Mouse (Mus musculus): ENCODE measurements at regions not wholly inside any gene's neighbourhood (a gene's known extent, or its start where the extent isn't known, plus 50 kb on each side); places are given as distances from the start of the nearest gene placed in this dataset.

DNA sequence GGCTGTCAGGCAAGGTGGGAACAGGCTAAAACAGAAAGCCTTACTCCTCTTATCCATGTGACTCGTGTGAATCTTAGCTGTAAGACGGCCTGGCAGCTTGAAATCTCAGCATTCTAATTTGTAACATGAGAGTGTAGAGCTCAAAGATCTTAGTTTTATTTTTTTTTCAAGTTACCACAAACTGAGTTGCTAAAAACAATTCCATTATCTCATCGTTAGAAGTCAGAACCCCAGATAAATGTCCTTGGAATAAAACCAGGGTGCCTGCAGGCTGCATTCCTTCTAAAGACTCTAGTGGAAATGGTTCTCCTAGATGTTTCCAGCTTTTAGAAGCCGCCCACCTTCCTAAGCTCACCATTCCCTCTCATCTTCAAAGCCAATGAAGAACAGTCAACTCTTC is 283.4 kb downstream of the Gja1 start:
- Histone ChIP-seq H3K4me3 (ENCODE audit: low read depth, low read length) (no peak overlapping the region), H3K4me1 (ENCODE audit: control insufficient read depth, insufficient read depth, insufficient read length, low read length) (no peaks in the 10 kb centered on the region), H3K27me3 (ENCODE audit: control insufficient read depth, insufficient read depth, low read length) (no peaks in the 10 kb centered on the region), H3K36me3 (ENCODE audit: control insufficient read depth, insufficient read depth, low read length) (no peaks in the 10 kb centered on the region), H3K27ac (ENCODE audit: insufficient read depth, low read depth, low read length) (no peak overlapping the region)
- TF ChIP-seq POLR2A (IDR thresholded peaks at IDR 0.05; ENCODE audit: low read depth, low read length) (no peak), CTCF (IDR thresholded peaks at IDR 0.05; ENCODE audit: extremely low read depth, insufficient read length, insufficient replicate concordance, low read depth, low read length) (no peak)
- 71% methylated on average over 4 of the region's 4 CpGs for WGBS

DNA sequence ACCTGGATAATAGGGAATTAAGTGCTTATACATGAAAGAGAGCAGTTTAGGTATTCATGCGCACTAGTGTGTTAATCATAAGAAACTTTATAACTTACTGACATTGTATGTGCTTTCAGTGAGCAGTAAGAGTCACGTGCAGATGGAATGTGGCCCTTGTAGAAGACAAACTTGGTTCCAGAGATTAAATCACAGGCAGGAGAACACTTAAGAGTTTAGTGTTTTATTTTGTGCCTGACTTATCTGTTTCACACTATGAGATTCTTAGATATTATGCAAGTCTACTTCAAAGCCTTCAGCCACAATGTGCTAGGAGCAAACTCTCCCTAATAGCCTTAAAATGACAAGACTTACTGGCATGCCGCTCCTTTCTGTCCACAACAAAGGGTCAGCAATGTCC is 296.8 kb downstream of the Gja1 start:
- Histone ChIP-seq H3K27me3 (ENCODE audit: control insufficient read depth, insufficient read depth, low read length) (no peaks in the 10 kb centered on the region), H3K4me1 (ENCODE audit: control insufficient read depth, insufficient read depth, insufficient read length, low read length) (no peaks in the 10 kb centered on the region), H3K4me3 (ENCODE audit: low read depth, low read length) (no peak overlapping the region), H3K36me3 (ENCODE audit: control insufficient read depth, insufficient read depth, low read length) (no peaks in the 10 kb centered on the region), H3K27ac (ENCODE audit: insufficient read depth, low read depth, low read length) (no peak overlapping the region)
- TF ChIP-seq CTCF (IDR thresholded peaks at IDR 0.05; ENCODE audit: extremely low read depth, insufficient read length, insufficient replicate concordance, low read depth, low read length) (no peak), POLR2A (IDR thresholded peaks at IDR 0.05; ENCODE audit: low read depth, low read length) (no peak)
- WGBS = 72% methylated on average over 3 of the region's 3 CpGs

- Histone ChIP-seq H3K4me3 (ENCODE audit: low read depth, low read length) (no peak overlapping the region), H3K27me3 (ENCODE audit: control insufficient read depth, insufficient read depth, low read length) (no peaks in the 10 kb centered on the region), H3K27ac (ENCODE audit: insufficient read depth, low read depth, low read length) (no peak overlapping the region), H3K36me3 (ENCODE audit: control insufficient read depth, insufficient read depth, low read length) (no peaks in the 10 kb centered on the region), H3K4me1 (ENCODE audit: control insufficient read depth, insufficient read depth, insufficient read length, low read length) (no peaks in the 10 kb centered on the region)
- WGBS = 81% methylated on average over 3 of the region's 3 CpGs
- TF ChIP-seq POLR2A (IDR thresholded peaks at IDR 0.05; ENCODE audit: low read depth, low read length) (no peak), CTCF (IDR thresholded peaks at IDR 0.05; ENCODE audit: extremely low read depth, insufficient read length, insufficient replicate concordance, low read depth, low read length) (no peak)
Observed at GRCm38 (mm10) chr10:56682901-56683300, 305.8 kb downstream of the Gja1 start.

DNA sequence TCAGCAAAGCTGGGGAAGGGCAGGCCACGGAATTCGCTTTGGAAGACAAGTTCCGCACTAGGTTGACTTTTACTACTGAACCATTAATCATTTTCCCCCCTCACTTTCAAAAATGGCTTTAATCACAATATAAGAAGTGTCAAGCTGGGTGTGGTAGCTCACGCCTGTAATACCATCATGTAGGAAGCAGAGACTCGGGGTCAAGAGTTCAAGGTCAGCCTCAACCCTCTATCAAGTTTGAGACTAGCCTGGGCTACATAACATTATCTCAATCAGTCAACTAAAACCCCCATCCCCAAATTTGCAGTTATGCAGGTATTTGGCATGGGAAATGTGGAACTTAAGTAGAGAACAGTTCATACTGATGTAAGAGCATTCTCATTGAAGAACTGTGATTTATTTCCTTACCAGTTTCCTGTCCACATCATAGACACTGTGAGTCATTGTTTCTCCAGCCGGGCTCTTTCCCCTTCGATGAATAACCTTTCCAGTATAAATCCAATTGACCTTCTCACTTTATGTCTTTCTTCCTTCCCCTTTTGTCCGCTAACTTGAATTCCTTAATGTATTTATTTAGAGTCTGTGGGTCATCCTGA is 308.6 kb downstream of the Gja1 start:
- Histone ChIP-seq H3K4me1 (ENCODE audit: control insufficient read depth, insufficient read depth, insufficient read length, low read length) (no peaks in the 10 kb centered on the region), H3K27me3 (ENCODE audit: control insufficient read depth, insufficient read depth, low read length) (no peaks in the 10 kb centered on the region), H3K27ac (ENCODE audit: insufficient read depth, low read depth, low read length) (no peak overlapping the region), H3K36me3 (ENCODE audit: control insufficient read depth, insufficient read depth, low read length) (no peaks in the 10 kb centered on the region), H3K4me3 (ENCODE audit: low read depth, low read length) (no peak overlapping the region)
- TF ChIP-seq POLR2A (IDR thresholded peaks at IDR 0.05; ENCODE audit: low read depth, low read length) = no peak
- no peak for TF ChIP-seq CTCF (IDR thresholded peaks at IDR 0.05; ENCODE audit: extremely low read depth, insufficient read length, insufficient replicate concordance, low read depth, low read length)
- 77% methylated on average over 8 of the region's 8 CpGs for WGBS

DNA sequence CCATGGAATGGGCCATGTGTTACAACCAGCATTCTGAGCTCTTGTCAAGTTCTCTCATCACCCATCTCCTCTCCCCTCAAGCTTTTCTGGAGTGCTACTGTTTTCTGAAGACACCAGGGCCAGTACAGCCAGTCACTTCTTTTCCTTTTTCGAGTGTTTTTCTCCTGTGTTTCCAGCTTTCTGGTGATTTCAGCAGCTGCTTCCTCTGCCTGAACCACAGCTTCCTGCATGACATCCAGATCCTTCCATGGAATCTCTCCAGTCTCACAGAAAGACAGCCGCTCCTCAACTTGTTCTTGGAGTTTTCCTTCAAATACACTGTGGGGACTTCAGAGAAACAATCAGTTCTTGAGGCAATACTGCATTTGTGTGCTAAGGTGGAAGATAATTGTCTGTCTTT is 314.3 kb downstream of the Gja1 start:
- Histone ChIP-seq H3K4me3 (ENCODE audit: low read depth, low read length) (no peak overlapping the region), H3K27ac (ENCODE audit: insufficient read depth, low read depth, low read length) (no peak overlapping the region), H3K4me1 (ENCODE audit: control insufficient read depth, insufficient read depth, insufficient read length, low read length) (no peaks in the 10 kb centered on the region), H3K36me3 (ENCODE audit: control insufficient read depth, insufficient read depth, low read length) (no peaks in the 10 kb centered on the region), H3K27me3 (ENCODE audit: control insufficient read depth, insufficient read depth, low read length) (no peaks in the 10 kb centered on the region)
- 48% methylated on average over 2 of the region's 2 CpGs for WGBS
- no peak for TF ChIP-seq POLR2A (IDR thresholded peaks at IDR 0.05; ENCODE audit: low read depth, low read length)
- no peak for TF ChIP-seq CTCF (IDR thresholded peaks at IDR 0.05; ENCODE audit: extremely low read depth, insufficient read length, insufficient replicate concordance, low read depth, low read length)

DNA sequence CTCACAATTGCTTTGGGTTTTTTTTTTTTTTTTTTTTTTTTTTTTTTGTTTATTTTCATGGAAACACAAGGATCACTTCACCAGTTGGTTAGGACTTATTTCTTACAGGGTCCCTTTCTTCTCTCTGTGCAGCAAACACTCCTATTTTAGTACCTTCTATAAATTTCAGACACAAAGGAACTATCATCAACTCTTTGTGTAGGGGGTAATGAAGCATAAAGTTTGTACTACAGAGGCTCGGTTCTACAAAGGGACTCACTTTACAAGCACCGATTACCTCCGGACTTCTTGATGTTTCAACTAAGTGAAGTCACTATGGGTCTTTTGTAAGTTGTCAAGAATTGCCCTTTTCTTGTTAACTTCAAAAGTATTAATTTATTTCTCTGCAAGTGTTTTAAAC is 318.0 kb downstream of the Gja1 start:
- TF ChIP-seq CTCF (IDR thresholded peaks at IDR 0.05; ENCODE audit: extremely low read depth, insufficient read length, insufficient replicate concordance, low read depth, low read length) (no peak), POLR2A (IDR thresholded peaks at IDR 0.05; ENCODE audit: low read depth, low read length) (no peak)
- H3K36me3 ChIP-seq (ENCODE audit: control insufficient read depth, insufficient read depth, low read length) = no peaks in the 10 kb centered on the region
- no peaks in the 10 kb centered on the region for H3K4me1 ChIP-seq (ENCODE audit: control insufficient read depth, insufficient read depth, insufficient read length, low read length)
- 79% methylated on average over 3 of the region's 3 CpGs for WGBS
- H3K27ac ChIP-seq (ENCODE audit: insufficient read depth, low read depth, low read length) = no peak overlapping the region
- H3K4me3 ChIP-seq (ENCODE audit: low read depth, low read length) = no peak overlapping the region
- H3K27me3 ChIP-seq (ENCODE audit: control insufficient read depth, insufficient read depth, low read length) = no peaks in the 10 kb centered on the region

DNA sequence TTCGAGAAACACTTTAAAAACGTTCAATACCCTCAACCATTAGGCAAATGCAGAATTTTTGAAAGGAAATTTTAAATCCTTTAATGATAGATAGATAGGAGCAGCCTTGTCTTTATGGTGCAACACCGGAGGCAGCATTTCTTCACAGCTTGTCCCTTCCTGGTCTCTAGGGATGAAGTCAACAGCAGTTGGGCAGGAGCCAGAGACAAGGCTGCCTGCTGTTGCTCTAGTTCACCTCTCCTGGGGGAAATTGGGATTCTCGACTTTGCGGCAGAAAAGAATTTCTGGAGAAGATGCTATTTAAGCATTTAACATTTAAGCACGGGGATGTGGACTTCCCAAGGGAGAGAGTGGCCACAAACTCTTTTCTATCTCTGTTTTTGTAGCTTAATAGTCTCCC is 323.0 kb downstream of the Gja1 start:
- Histone ChIP-seq H3K36me3 (ENCODE audit: control insufficient read depth, insufficient read depth, low read length) (no peaks in the 10 kb centered on the region), H3K4me3 (ENCODE audit: low read depth, low read length) (no peak overlapping the region)
- WGBS = 64% methylated on average over 6 of the region's 6 CpGs

More for the DNA sequence above, 323.0 kb downstream of the Gja1 start:
- no peak overlapping the region for H3K27ac ChIP-seq (ENCODE audit: insufficient read depth, low read depth, low read length)
- no peaks in the 10 kb centered on the region for H3K27me3 ChIP-seq (ENCODE audit: control insufficient read depth, insufficient read depth, low read length)
- TF ChIP-seq CTCF (IDR thresholded peaks at IDR 0.05; ENCODE audit: extremely low read depth, insufficient read length, insufficient replicate concordance, low read depth, low read length) (no peak), POLR2A (IDR thresholded peaks at IDR 0.05; ENCODE audit: low read depth, low read length) (no peak)
- no peaks in the 10 kb centered on the region for H3K4me1 ChIP-seq (ENCODE audit: control insufficient read depth, insufficient read depth, insufficient read length, low read length)

All from small intestine, adult 2 months (tissue).